Mouse (Mus musculus) c-Kit-negative CD71-positive TER-119-positive erythroid progenitor cells, embryonic 14.5 days (primary cell): ENCODE data around the gene Gm1993.
"Not testable (repeated sequence)": the region's sequence is repeated elsewhere in the genome, so short reads cannot be mapped to it uniquely, and the experiment has no call there.

Source experiments
- DNase-seq: peaks from one replicate; pipeline ENCODE4 v3.0.0-alpha.2; 2013; ENCODE audit warnings: low read depth, low spot score

Gm1993 gene

DNA sequence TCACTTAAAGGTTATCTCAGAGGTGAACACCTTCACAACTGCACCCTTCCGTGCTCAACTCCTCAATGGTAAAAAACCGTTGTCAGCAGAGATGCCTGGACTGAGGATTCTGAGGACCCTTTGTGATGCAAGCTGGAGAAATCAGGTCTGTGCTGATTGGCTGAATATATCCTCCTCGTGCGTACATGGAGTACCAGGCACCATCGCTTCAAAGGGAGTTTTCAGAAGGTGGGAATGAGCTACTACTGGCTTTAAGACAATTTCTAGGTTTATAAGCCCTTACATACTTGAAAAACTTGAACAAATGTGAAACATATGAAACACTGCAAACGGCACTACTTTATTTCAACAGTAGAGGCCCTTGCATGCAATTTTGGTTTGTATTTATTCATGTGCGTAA lies at the start of gene Gm1993:
Gm1993 (minus strand) TSS at position 101 of the 400 bp plus-strand sequence.
- DNase-seq: not testable (repeated sequence)
